Mouse (Mus musculus) adrenal gland, adult 10 weeks (tissue): ENCODE measurements around the gene Bcl2a1d. TPM values are rescaled to one million over a fixed set of nuclear protein-coding genes. Genes with fewer than 3 reads are reported as not detected.

ENCODE experiments used
- polyA plus RNA-seq: library from polyadenylated mRNA; stranded (reverse); fragments of 350-450 nt; fragmentation: Illumina TruSeq; extraction: RNeasy Lipid Tissue Mini Kit (QIAGEN cat#74804); gene quantifications from one replicate; pipeline ENCODE4 v1.2.3, GENCODE M21; 2014; ENCODE audit warnings: low read depth, low replicate concordance

Gene Bcl2a1d
- polyA plus RNA-seq = 4.3 TPM

DNA sequence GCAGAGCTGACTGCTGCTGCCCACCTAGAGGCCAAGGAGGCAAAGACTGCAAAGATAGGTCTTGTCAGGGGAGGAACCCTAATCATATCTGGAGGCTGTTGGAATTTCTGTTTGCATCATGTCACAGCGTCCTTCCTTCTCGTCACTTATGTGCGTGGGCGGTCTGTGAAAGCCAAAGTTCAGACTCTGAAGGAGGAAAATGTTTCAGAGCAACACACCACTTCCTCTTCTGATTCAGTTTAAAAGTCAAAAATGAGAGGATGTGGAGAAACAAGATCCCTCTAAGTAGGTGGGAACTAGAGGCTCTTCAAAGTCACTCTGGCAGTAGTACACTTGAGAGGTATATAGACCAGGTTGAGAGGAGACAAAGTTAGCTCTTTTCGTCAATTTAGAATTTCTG is at the start of gene Bcl2a1d:
TSS of gene Bcl2a1d (minus strand) at position 187 of the 400 bp plus-strand sequence.

DNA sequence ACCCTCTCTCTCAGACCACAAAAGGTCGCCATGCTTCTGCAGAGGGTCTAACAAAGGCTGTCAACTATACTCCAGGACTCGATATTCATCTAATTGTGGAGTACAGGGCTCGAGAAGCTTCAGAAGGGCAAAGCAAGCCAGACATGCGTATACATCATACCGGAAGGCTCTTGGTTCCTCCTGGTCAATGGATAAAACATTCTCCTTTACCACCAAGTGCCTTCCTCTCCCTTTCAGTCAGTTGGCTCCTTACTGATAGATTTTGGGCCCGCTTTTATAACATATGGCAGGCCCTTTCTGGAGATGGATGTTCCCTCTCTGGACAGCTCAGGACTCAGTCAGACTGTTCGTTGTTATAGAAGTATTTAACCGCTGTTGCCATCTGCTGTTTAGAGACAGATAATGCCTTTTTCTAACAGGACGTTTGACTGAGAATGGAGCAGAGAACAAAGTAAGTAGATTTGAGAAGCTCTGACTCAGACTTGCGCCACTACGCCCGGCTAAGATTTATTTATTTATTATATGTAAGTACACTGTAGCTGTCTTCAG is 11.7 kb downstream of the Bcl2a1d start, which contains the start of gene Mthfsl:
TSS of gene Mthfsl (minus strand) at position 308 of the 549 bp plus-strand sequence.

Other genes with a start within 250 kb of the Bcl2a1d start
- 306 TPM for gene Syncrip, start 249.3 kb downstream of the Bcl2a1d start, polyA plus RNA-seq
- gene Zfp949, start 183.9 kb downstream of the Bcl2a1d start, polyA plus RNA-seq = 19.1 TPM
- not detected for gene Trim43a, start 151.0 kb downstream of the Bcl2a1d start, polyA plus RNA-seq
- 39.0 TPM for gene Mthfsl, start 11.6 kb downstream of the Bcl2a1d start, polyA plus RNA-seq
- not detected for gene Trim43c, start 107.2 kb upstream of the Bcl2a1d start, polyA plus RNA-seq
- gene Bcl2a1a, start 225.0 kb upstream of the Bcl2a1d start, polyA plus RNA-seq = 2.5 TPM